Mouse (Mus musculus) megakaryocyte, embryonic 14.5 days (primary cell): Measurements from ENCODE around the gene Wdr83os.

Source experiments
- FLI1 ChIP-seq: IDR thresholded peaks from 2 replicates; pipeline ENCODE4 v1.6.1; 2012; ENCODE audit warnings: low read length, inconsistent platforms, mixed read lengths
- GATA1 ChIP-seq: IDR thresholded peaks from 3 replicates; pipeline ENCODE4 v1.6.1; 2012; ENCODE audit warnings: mixed read lengths, low read length, inconsistent platforms, borderline replicate concordance

GRCm38 (mm10) chr8:85034764-85035163 is 45.8 kb upstream of the Wdr83os start:
- TF ChIP-seq GATA1 (no peak), FLI1 (no peak)
